Mouse (Mus musculus) spleen, adult 2 months (tissue): ENCODE measurements at regions not wholly inside any gene's neighbourhood (a gene's known extent, or its start where the extent isn't known, plus 50 kb on each side); places are given as distances from the start of the nearest gene placed in this dataset.

Experiments
- CTCF ChIP-seq: fragments of 200-500 bp; IDR thresholded peaks from 2 replicates; pipeline ENCODE4 v1.5.1; 2011; ENCODE audit warnings: mild to moderate bottlenecking, inconsistent platforms; ENCODE audit not compliant: insufficient read depth, insufficient read length, insufficient replicate concordance; ENCODE audit errors: extremely low read depth
- POLR2A ChIP-seq: fragments of 200-500 bp; IDR thresholded peaks from 2 replicates; pipeline ENCODE4 v1.6.1; 2011; ENCODE audit warnings: low read depth, low read length, inconsistent platforms

DNA sequence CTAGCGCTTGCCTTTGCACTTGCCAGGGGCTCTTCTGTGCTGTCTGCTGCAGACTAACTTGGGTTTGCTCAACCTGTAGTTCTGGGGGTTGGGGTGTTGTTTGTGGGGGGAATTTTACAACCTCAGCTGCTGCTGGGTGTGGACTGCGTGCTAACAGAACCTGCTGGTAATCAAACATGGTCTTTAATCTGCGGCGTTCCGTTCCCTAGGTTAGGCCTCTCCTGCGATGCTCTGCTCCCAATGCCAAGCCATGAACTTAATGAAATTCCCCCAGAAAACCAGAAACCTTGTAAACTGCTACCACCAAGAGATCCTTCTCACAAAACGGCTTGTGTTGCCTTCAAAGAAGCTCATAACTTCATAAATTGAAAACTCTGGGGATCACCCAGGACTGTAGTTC lies 262.9 kb upstream of the Gm12728 start:
- TF ChIP-seq CTCF (no peak), POLR2A (no peak)
